Mouse (Mus musculus): ENCODE results near the gene Zfc3h1.

DNA sequence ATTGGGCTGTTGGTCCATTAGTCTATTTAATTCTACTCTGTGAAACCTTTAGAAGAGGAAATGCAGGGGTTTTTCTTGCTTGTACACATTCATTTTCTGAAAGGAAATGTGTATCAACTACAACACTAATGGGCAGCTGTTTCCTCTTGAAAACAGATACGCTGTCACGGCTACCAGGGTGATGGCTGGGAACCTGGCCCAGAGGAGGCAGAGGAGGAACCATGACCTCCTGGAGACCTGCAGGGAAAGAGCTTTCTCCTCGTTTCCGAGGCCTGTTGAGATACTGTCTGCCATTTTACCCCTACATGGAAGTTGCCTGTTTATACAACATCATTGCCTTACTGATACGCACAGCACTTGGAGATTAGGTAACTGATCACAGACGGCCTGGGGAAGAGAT lies 81.0 kb downstream of the Zfc3h1 start:
- TF ChIP-seq CTCF (IDR thresholded peaks at IDR 0.05; ENCODE audit: low read depth, low read length) (no peak), GATA1 (IDR thresholded peaks at IDR 0.05; ENCODE audit: borderline replicate concordance, low read length) (no peak), POLR2AphosphoS5 (IDR thresholded peaks at IDR 0.05; ENCODE audit: insufficient replicate concordance, low read depth, low read length) (no peak), GATA2 (IDR thresholded peaks at IDR 0.05; ENCODE audit: borderline replicate concordance, low read depth, low read length) (no peak), TAL1 (conservative IDR thresholded peaks at IDR 0.05; ENCODE audit: low read depth, low read length) (no peak)
